Mouse (Mus musculus) heart, embryonic 12.5 days (tissue): ENCODE data around the gene Hist2h2ac. TPM values are rescaled to one million over a fixed set of nuclear protein-coding genes. Genes with fewer than 3 reads are reported as not detected.

Experiments used
- ATAC-seq: fragments of 200-750 bp; cut with Nextera tagmentation; 2 replicates; pipeline ENCODE4 v1.8.0; 2017; ENCODE audit warnings: moderate TSS enrichment, moderate library complexity; ENCODE audit not compliant: insufficient number of reproducible peaks, low FRiP score
- H3K27ac ChIP-seq: fragments of 300-500 bp; sonication (generic); 2 replicates; pipeline ENCODE4 v1.5.1; 2016; ENCODE audit warnings: mild to moderate bottlenecking, moderate library complexity; ENCODE audit not compliant: poor library complexity, severe bottlenecking
- H3K27me3 ChIP-seq: fragments of 300-500 bp; sonication (generic); replicated peaks from 2 replicates; pipeline ENCODE4 v1.6.1; 2016; ENCODE audit warnings: mild to moderate bottlenecking, moderate library complexity
- H3K36me3 ChIP-seq: fragments of 300-500 bp; sonication (generic); 2 replicates; pipeline ENCODE4 v1.6.1; 2016; ENCODE audit warnings: mild to moderate bottlenecking, moderate library complexity
- H3K4me1 ChIP-seq: fragments of 300-500 bp; sonication (generic); replicated peaks from 2 replicates; pipeline ENCODE4 v1.6.1; 2016; ENCODE audit warnings: mild to moderate bottlenecking
- H3K4me2 ChIP-seq: fragments of 300-500 bp; sonication (generic); 2 replicates; pipeline ENCODE4 v1.6.1; 2016; ENCODE audit warnings: mild to moderate bottlenecking, moderate library complexity
- H3K4me3 ChIP-seq: fragments of 300-500 bp; sonication (generic); 2 replicates; pipeline ENCODE4 v1.5.1; 2016; ENCODE audit warnings: mild to moderate bottlenecking
- H3K9ac ChIP-seq: fragments of 300-500 bp; sonication (generic); 2 replicates; pipeline ENCODE4 v1.6.1; 2016; ENCODE audit warnings: mild to moderate bottlenecking, moderate library complexity
- H3K9me3 ChIP-seq: fragments of 300-500 bp; sonication (generic); replicated peaks from 2 replicates; pipeline ENCODE4 v1.6.1; 2016; ENCODE audit warnings: mild to moderate bottlenecking, moderate library complexity
- WGBS: fragments of 180-500 bp; shearing (Covaris S2); methylation state at CpG from one replicate; pipeline ENCODE4 v1.1.7; 2016; 5-methylcytosine and 5-hydroxymethylcytosine counted together
- polyA plus RNA-seq: library from polyadenylated mRNA; unstranded; fragments of >200 nt; fragmentation: Nextera tagmentation; extraction: Ambion mirVana; gene quantifications from 2 replicates; pipeline ENCODE4 v1.2.1, GENCODE M21; 2016

Gene Hist2h2ac
- polyA plus RNA-seq, 1 experiment from 2014 or later = 5.9 TPM

- Histone ChIP-seq H3K4me2 (peak overlapping the region; percentile 99), H3K9me3 (no peaks in the 10 kb centered on the region; the same call in 1 of the 2 replicates), H3K36me3 (peaks cover 35% of the 10 kb centered on the region), H3K4me3 (peak overlapping the region; percentile 79), H3K4me1 (peaks cover 17% of the 10 kb centered on the region; the same call in 1 of the 2 replicates), H3K27me3 (no peaks in the 10 kb centered on the region; the same call in 1 of the 2 replicates), H3K27ac (peak overlapping the region; percentile 89), H3K9ac (peak overlapping the region; percentile 88)
- under 1% methylated on average over 50 of the region's 50 CpGs for WGBS
- peak; percentile 91 for ATAC-seq
These were observed 23.4 kb downstream of the Hist2h2ac start for GRCm38 (mm10) chr3:96197129-96197749.

DNA sequence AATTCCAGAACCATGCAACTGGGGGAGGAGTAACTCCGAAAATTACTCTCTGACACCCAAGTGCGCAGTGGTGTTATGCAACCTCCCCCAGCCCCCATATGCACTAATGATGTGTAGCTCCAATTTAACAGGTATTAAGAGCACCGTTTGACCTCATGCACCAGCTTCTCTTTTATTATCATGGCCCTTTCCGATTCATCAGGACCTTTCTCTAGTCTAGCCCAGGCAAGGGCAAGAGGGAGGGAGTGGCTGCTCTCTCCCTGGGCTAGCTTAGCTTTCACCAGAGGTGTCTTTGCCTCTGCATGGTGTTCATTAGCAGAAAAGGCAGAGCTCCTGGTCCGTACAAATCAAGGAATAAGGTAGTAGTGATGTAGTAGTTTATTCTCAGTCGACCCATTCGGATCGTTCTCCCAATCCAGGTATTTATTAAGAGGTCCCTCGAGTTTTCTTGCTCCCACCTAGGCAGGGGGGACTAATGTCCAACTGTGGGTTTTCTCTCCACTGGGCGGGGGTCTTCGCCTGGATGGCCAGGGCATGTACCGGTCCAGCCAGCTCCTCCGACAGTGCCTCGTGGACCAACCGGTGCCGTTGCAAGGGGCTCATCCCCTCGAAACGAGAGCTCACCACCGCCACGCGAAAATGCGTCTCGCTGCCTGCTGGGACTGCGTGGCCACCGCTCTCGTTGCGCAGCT lies 24.1 kb downstream of the Hist2h2ac start:
- Histone ChIP-seq H3K36me3 (peaks cover 41% of the 10 kb centered on the region), H3K27me3 (no peaks in the 10 kb centered on the region; the same call in 1 of the 2 replicates), H3K27ac (peak overlapping the region; percentile 89), H3K9ac (peak overlapping the region; percentile 88), H3K4me1 (peaks cover 17% of the 10 kb centered on the region; the same call in 1 of the 2 replicates), H3K4me2 (peak overlapping the region; percentile 99), H3K9me3 (no peaks in the 10 kb centered on the region; the same call in 1 of the 2 replicates), H3K4me3 (peak overlapping the region; percentile 79)
- 21% methylated on average over 27 of the region's 27 CpGs for WGBS
- ATAC-seq = no peak

DNA sequence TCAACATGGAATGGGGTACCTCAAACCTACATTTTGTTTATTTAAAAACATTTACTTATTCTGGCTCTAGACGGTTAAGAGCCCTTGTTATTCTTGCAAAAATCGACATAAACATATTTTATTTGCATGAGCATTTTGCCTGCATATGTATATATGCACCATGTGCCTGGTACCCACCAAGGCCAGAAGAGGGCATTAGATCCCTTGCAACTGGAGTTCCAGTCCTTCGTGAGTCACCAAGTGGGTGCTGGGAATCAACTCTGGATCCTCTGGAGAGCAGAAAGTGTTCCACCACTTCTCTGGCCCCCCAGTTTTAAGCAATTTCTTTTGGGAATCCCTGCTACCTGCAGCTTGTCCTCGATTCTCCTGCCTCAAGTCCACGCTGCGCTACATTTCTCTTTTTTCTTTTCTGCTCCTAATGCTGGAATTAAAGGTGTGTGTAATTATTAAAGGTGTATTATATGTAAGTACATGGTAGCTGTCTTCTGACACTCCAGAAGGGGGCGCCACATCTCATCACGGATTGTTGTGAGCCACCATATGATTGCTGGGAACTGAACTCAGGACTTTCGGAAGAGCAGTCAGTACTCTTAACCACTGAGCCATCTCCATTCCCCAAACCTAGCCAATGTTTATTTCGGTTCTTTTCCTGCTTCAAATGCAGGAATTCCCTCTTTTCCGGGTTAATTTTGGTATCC lies 24.9 kb downstream of the Hist2h2ac start:
- Histone ChIP-seq H3K4me3 (no peak overlapping the region), H3K27me3 (no peaks in the 10 kb centered on the region; the same call in 1 of the 2 replicates), H3K4me1 (peaks cover 17% of the 10 kb centered on the region; the same call in 1 of the 2 replicates), H3K9ac (no peak overlapping the region), H3K36me3 (peaks cover 48% of the 10 kb centered on the region), H3K9me3 (no peaks in the 10 kb centered on the region; the same call in 1 of the 2 replicates), H3K4me2 (no peak overlapping the region), H3K27ac (no peak overlapping the region)
- no peak for ATAC-seq
- WGBS = 88% methylated on average over 11 of the region's 11 CpGs

GRCm38 (mm10) chr3:96194966-96195365 lies 25.7 kb downstream of the Hist2h2ac start:
- Histone ChIP-seq H3K4me2 (no peak overlapping the region), H3K9ac (no peak overlapping the region), H3K27me3 (no peaks in the 10 kb centered on the region; the same call in 1 of the 2 replicates), H3K4me1 (peaks cover 17% of the 10 kb centered on the region; the same call in 1 of the 2 replicates), H3K9me3 (no peaks in the 10 kb centered on the region; the same call in 1 of the 2 replicates), H3K36me3 (peaks cover 56% of the 10 kb centered on the region), H3K27ac (no peak overlapping the region), H3K4me3 (no peak overlapping the region)
- ATAC-seq = no peak
- 89% methylated on average over 10 of the region's 10 CpGs for WGBS

DNA sequence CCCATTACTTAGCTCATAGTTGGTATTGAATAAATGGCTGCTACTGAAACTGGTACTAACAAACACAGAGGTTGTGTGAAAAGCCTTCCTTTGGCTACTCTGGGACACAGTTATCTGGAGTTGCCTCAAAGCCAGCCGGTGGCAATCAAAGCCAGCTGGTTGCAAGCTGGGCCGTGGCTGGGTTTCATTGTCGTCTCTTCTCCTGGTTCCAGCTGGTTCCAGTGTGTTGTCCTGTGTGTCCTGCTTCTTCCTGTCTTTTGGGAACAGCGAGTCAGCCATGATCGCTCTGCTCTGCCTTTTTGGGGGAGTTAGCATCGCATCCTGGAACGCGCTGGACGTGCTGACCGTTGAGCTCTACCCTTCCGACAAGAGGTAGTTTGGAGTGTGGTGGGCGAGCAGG lies 27.7 kb downstream of the Hist2h2ac start:
- no peak overlapping the region for H3K4me2 ChIP-seq
- no peak overlapping the region for H3K4me3 ChIP-seq
- no peaks in the 10 kb centered on the region; the same call in 1 of the 2 replicates for H3K9me3 ChIP-seq
- H3K4me1 ChIP-seq = peaks cover 12% of the 10 kb centered on the region; the same call in 1 of the 2 replicates
- no peak overlapping the region for H3K27ac ChIP-seq
- H3K36me3 ChIP-seq = peaks cover 75% of the 10 kb centered on the region
- ATAC-seq = no peak
- no peak overlapping the region for H3K9ac ChIP-seq
- no peaks in the 10 kb centered on the region for H3K27me3 ChIP-seq
- 55% methylated on average over 12 of the region's 12 CpGs for WGBS

DNA sequence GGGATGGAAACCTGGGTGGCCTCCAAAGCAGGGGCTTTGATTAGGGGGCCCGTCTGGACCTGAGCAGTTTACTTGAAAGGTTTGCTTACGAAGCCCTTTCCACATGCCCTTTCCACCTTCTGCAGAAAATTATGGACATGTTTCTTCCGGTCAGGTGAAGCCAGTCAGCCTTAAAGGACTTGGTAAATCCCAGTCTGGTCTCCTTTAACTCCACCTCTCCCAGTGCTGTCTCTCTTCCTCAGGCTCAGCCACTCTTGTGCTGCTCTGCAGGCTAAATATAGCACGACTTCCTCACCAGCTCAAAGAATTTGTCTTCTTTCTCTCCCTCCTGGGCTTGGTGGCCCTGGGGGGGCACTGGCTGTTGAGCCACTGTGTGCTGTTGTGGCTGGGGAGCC lies 38.3 kb downstream of the Hist2h2ac start:
- Histone ChIP-seq H3K27ac (peak overlapping the region; percentile 97), H3K4me2 (peak overlapping the region; percentile 82), H3K9ac (peak overlapping the region; percentile 79), H3K4me3 (peak overlapping the region; percentile 78), H3K4me1 (peaks cover 41% of the 10 kb centered on the region), H3K9me3 (no peaks in the 10 kb centered on the region), H3K36me3 (peaks cover 36% of the 10 kb centered on the region), H3K27me3 (no peaks in the 10 kb centered on the region)
- 16% methylated on average over 4 of the region's 4 CpGs for WGBS
- 0 out of 2 replicates have a peak, but pooled peaks have one; percentile 34 for ATAC-seq

DNA sequence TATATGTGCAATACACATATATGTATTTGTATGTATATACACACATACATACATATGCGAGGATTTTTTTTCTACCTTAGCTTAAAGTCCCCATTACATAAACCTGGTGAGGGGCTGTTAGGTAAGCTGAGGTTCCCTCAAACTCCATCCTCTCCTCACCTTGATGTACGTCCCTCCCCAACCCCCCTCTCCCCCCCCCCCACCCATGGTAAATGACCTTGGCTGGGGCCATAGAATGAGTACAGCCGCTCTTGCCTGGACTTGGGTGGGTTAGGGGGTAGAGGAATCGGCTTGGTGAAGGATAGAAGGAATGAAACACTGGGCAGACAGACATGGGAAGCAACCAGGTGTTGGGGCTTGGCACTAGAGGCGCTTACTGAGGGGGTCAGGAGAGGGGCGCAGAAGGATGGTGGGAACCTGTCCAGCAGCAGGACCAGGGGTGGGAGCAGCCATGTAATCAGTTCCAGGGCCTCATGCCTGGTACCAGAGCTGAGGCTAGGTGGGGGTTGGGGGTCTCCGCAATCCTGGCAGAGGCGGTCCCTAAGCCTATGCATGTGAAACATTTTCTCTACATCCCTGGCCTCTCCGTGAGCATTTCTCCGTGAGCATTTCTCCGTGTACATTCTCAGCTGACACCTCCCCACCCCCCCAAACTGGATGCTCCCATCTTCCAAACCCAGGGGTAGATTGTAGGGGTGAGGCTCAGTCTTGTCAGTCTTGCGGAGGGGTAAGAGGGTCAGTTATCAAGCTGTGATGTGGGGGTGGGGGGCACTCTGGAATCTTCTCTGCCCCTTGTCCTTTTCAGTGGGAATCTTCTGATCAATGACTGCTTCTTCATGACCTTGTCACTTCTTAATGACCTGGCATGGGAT lies 38.9 kb downstream of the Hist2h2ac start:
- ATAC-seq = no peak
- no peaks in the 10 kb centered on the region for H3K9me3 ChIP-seq
- H3K27ac ChIP-seq = peak overlapping the region; percentile 97
- peak overlapping the region; percentile 82 for H3K4me2 ChIP-seq
- H3K4me3 ChIP-seq = peak overlapping the region; percentile 78
- peak overlapping the region; percentile 79 for H3K9ac ChIP-seq
- H3K4me1 ChIP-seq = peaks cover 41% of the 10 kb centered on the region
- WGBS = 25% methylated on average over 12 of the region's 12 CpGs
- H3K36me3 ChIP-seq = peaks cover 32% of the 10 kb centered on the region
- no peaks in the 10 kb centered on the region for H3K27me3 ChIP-seq

- ATAC-seq = peak; percentile 40; the same call in 1 of the 2 replicates
- Histone ChIP-seq H3K9me3 (no peaks in the 10 kb centered on the region), H3K36me3 (peaks cover 39% of the 10 kb centered on the region), H3K27me3 (no peaks in the 10 kb centered on the region), H3K4me3 (peak within 1 kb of the TSS; percentile 78), H3K4me1 (peaks cover 41% of the 10 kb centered on the region), H3K9ac (peak within 1 kb of the TSS; percentile 79), H3K4me2 (peak within 1 kb of the TSS; percentile 82), H3K27ac (peak within 1 kb of the TSS; percentile 97)
- WGBS = under 1% methylated on average over 21 of the region's 23 CpGs
These were observed 39.8 kb downstream of the Hist2h2ac start, which contains the start of gene Sv2a for GRCm38 (mm10) chr3:96180727-96181477. Sv2a (plus strand) TSS chr3:96181151.

GRCm38 (mm10) chr3:96179531-96179930 lies 41.1 kb downstream of the Hist2h2ac start:
- no peak overlapping the region for H3K27ac ChIP-seq
- H3K9ac ChIP-seq = no peak overlapping the region
- ATAC-seq = no peak
- H3K36me3 ChIP-seq = peaks cover 39% of the 10 kb centered on the region
- no peaks in the 10 kb centered on the region for H3K27me3 ChIP-seq
- no peak overlapping the region for H3K4me3 ChIP-seq
- H3K4me2 ChIP-seq = no peak overlapping the region
- WGBS = 70% methylated on average over 4 of the region's 4 CpGs
- peaks cover 46% of the 10 kb centered on the region for H3K4me1 ChIP-seq
- H3K9me3 ChIP-seq = no peaks in the 10 kb centered on the region

DNA sequence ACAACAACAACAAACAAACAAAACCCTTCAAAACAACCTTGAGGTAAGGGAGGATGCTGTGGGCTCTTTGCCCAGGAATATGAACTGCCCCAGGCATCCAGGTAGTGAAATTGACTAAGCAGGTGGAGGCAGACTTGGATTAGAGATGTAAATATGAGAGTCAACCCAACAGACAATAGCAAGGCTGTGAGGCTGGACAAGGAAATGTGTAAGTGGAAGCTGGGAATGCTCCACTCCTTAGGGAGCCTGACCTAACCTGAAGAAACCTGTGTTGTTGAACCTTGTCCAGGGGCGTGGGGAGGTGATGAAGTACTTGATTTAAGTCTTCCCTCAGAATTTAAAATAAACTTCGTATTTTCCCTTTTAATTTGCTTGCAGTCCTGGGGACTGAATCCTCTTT lies 41.8 kb downstream of the Hist2h2ac start:
- no peak overlapping the region for H3K9ac ChIP-seq
- peaks cover 44% of the 10 kb centered on the region for H3K36me3 ChIP-seq
- no peak overlapping the region for H3K27ac ChIP-seq
- no peak for ATAC-seq
- no peaks in the 10 kb centered on the region for H3K27me3 ChIP-seq
- H3K4me1 ChIP-seq = peaks cover 51% of the 10 kb centered on the region
- H3K9me3 ChIP-seq = no peaks in the 10 kb centered on the region
- 74% methylated on average over 2 of the region's 2 CpGs for WGBS
- H3K4me3 ChIP-seq = no peak overlapping the region
- H3K4me2 ChIP-seq = no peak overlapping the region
